Mouse (Mus musculus) right cerebral cortex, adult 2 months (tissue): Measurements from ENCODE around the gene Gm5148.

ENCODE experiments used
- DNase-seq, 2 experiments: peaks; one replicate each; pipeline ENCODE4 v3.0.0; 2021 to 2022; ENCODE audit warnings: low spot score in 2 of 2

Gene Gm5148

GRCm38 (mm10) chr3:37738171-37738950 is 14.1 kb upstream of the Gm5148 start:
- DNase-seq = no peak

GRCm38 (mm10) chr3:37737407-37737806 is 13.1 kb upstream of the Gm5148 start:
- peak; percentile 51 to 61 for DNase-seq

GRCm38 (mm10) chr3:37735166-37735565 is 10.9 kb upstream of the Gm5148 start:
- no peak for DNase-seq

- DNase-seq = peak; percentile 18 to 21
Measured at GRCm38 (mm10) chr3:37729142-37729541, 4.9 kb upstream of the Gm5148 start.

GRCm38 (mm10) chr3:37728112-37729100 is 4.1 kb upstream of the Gm5148 start:
- DNase-seq = no peak

- no peak for DNase-seq
Measured at GRCm38 (mm10) chr3:37727392-37727791, 3.1 kb upstream of the Gm5148 start.

GRCm38 (mm10) chr3:37726501-37727140 is 2.3 kb upstream of the Gm5148 start:
- no peak for DNase-seq

GRCm38 (mm10) chr3:37724946-37725735 is 851 bp upstream of the Gm5148 start:
- DNase-seq = no peak

GRCm38 (mm10) chr3:37723662-37724170 is 574 bp downstream of the Gm5148 start:
- DNase-seq = peak; percentile 26 to 59

- DNase-seq = peak in 1 of 2 experiments; percentile 18
Measured at GRCm38 (mm10) chr3:37723061-37723521, 1.2 kb downstream of the Gm5148 start.

GRCm38 (mm10) chr3:37722487-37723060 is 1.7 kb downstream of the Gm5148 start:
- peak; percentile 16 to 34 for DNase-seq

- DNase-seq = no peak
Measured at GRCm38 (mm10) chr3:37716992-37717391, 7.3 kb downstream of the Gm5148 start.

- DNase-seq = no peak
Measured at GRCm38 (mm10) chr3:37715734-37716133, 8.6 kb downstream of the Gm5148 start.

- peak; percentile 11 to 21 for DNase-seq
Measured at GRCm38 (mm10) chr3:37712501-37712900, 11.8 kb downstream of the Gm5148 start.

- no peak for DNase-seq
Measured at GRCm38 (mm10) chr3:37711639-37712038, 12.7 kb downstream of the Gm5148 start.

- DNase-seq = no peak
Measured at GRCm38 (mm10) chr3:37707801-37708200, 16.5 kb downstream of the Gm5148 start.

GRCm38 (mm10) chr3:37706439-37706838 is 17.9 kb downstream of the Gm5148 start:
- DNase-seq = no peak

GRCm38 (mm10) chr3:37705436-37705835 is 18.9 kb downstream of the Gm5148 start:
- DNase-seq = no peak

- DNase-seq = no peak
Measured at GRCm38 (mm10) chr3:37704701-37705279, 19.5 kb downstream of the Gm5148 start.

- DNase-seq = no peak
Measured at GRCm38 (mm10) chr3:37703066-37703465, 21.2 kb downstream of the Gm5148 start.
